Comparison of ENCODE assay signal across 11 mouse cellular contexts in the genomic region with DNA sequence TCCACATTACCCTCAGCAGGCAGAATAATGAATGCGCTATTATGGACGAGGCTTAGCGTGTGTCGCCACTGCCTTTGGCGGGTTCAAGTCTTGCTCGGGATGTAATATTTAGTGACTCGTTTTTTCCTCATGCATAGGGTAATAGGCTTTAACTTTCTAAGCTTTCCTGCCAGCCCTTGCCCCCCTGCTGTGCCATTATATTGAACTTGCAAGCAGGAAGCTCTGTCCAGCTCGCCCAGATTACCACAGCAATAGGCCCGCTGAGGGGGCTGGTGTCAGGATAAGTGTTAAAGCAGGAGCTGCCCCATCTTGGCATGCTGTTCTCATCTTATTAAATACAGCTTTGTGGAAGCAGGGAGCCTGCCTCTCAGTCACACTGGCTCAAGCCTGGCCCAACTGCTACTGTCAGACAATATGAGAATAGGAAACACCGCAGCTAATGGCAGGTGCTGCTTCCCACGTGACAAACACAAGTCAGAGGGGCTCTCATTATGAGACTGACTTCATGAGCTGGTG.
DNase-seq lines count a peak whose midpoint lies in the region; ATAC-seq and TF ChIP-seq lines count a peak whose summit lies in the region.
"Had no signal": no experiment of that assay in that cellular context is flagged by ENCODE, and none has a peak within 500 bp of the region (broad histone marks: within the 10 kb centered on the region; RNA-seq: fewer than 3 reads in every experiment).

No protein-coding gene starts in this region.

- TF ChIP-seq CTCF in ES-Bruce4 (IDR thresholded peaks at IDR 0.05; ENCODE audit: low read depth, low read length), result no peak
- no peak for TF ChIP-seq CTCF in brain, embryonic 14.5 days (IDR thresholded peaks at IDR 0.05; ENCODE audit: borderline replicate concordance, extremely low read depth, insufficient read depth, insufficient read length)
- TF ChIP-seq CTCF in forebrain, postnatal 0 days (IDR thresholded peaks at IDR 0.05; ENCODE audit: low read depth), result no peak

- 0 out of 2 replicates have a peak, but pooled peaks have one; percentile 4 for TF ChIP-seq EP300 in ES-Bruce4 (IDR thresholded peaks at IDR 0.05; ENCODE audit: insufficient read depth, low read depth, low read length)

- H3K9ac ChIP-seq in ES-Bruce4 (ENCODE audit: low read depth, poor library complexity, severe bottlenecking), result no peak overlapping the region
- no peak overlapping the region for H3K9ac ChIP-seq in forebrain, postnatal 0 days
- H3K9ac ChIP-seq in midbrain, embryonic 13.5 days (replicated peaks), result no peak overlapping the region
- H3K9ac ChIP-seq: heart, embryonic 12.5 days; kidney, embryonic 15.5 days; limb, embryonic 12.5 days had no signal

- H3K27ac ChIP-seq in ES-Bruce4 (ENCODE audit: insufficient read depth, low read length), result no peak overlapping the region
- no peak overlapping the region for H3K27ac ChIP-seq in forebrain, postnatal 0 days (ENCODE audit: low read depth, low read length)
- peak overlapping the region; percentile 16; the same call in 1 of the 2 replicates for H3K27ac ChIP-seq in midbrain, embryonic 13.5 days
- H3K27ac ChIP-seq: kidney, embryonic 15.5 days; limb, embryonic 12.5 days had no signal

- H3K4me1 ChIP-seq in ES-Bruce4 (ENCODE audit: control insufficient read depth, insufficient read depth, low read length), result no peaks in the 10 kb centered on the region
- H3K4me1 ChIP-seq in forebrain, postnatal 0 days (ENCODE audit: insufficient read depth), result 0 out of 2 replicates have a peak, but pooled peaks cover 3% of the 10 kb centered on the region
- H3K4me1 ChIP-seq in midbrain, embryonic 13.5 days (replicated peaks), result peaks cover 16% of the 10 kb centered on the region
- H3K4me1 ChIP-seq: heart, embryonic 12.5 days; kidney, embryonic 15.5 days had no signal

- ATAC-seq in forebrain, postnatal 0 days, result peak; percentile 76
- peak; percentile 95 for ATAC-seq in midbrain, embryonic 13.5 days

- TF ChIP-seq POLR2A in ES-Bruce4 (IDR thresholded peaks at IDR 0.05; ENCODE audit: insufficient read depth, low read length), result no peak
- no peak for TF ChIP-seq POLR2A in brain, embryonic 14.5 days (IDR thresholded peaks at IDR 0.05; ENCODE audit: borderline replicate concordance, extremely low read depth, insufficient read depth, insufficient read length, poor library complexity, severe bottlenecking)

- DNase-seq in brain, embryonic 14.5 days (ENCODE audit: low read depth), result peak; percentile 98
- peak; percentile 69 for DNase-seq in forebrain, postnatal 0 days
- DNase-seq in spleen, postnatal 14 days (ENCODE audit: low spot score in 2 of 2), result no peak
- DNase-seq in kidney, postnatal 4 days, result no peak
- DNase-seq in thymus, postnatal 10 days (ENCODE audit: low spot score in 2 of 2), result no peak
- DNase-seq in gastrocnemius, postnatal 4 days (ENCODE audit: low spot score in 2 of 2), result no peak

- no peaks in the 10 kb centered on the region for H3K27me3 ChIP-seq in ES-Bruce4 (ENCODE audit: control insufficient read depth, insufficient read depth, low read length, poor library complexity, severe bottlenecking)
- no peaks in the 10 kb centered on the region for H3K27me3 ChIP-seq in forebrain, postnatal 0 days (ENCODE audit: insufficient read depth, low read length)
- peaks cover 73% of the 10 kb centered on the region for H3K27me3 ChIP-seq in midbrain, embryonic 13.5 days
- H3K27me3 ChIP-seq: limb, embryonic 12.5 days had no signal

- 5% methylated on average over 11 of the region's 11 CpGs for WGBS in forebrain, postnatal 0 days
- WGBS in midbrain, embryonic 13.5 days, result 4% methylated on average over 11 of the region's 11 CpGs

- H3K4me3 ChIP-seq in ES-Bruce4 (ENCODE audit: low read depth, low read length), result no peak overlapping the region
- no peak overlapping the region for H3K4me3 ChIP-seq in forebrain, postnatal 0 days (ENCODE audit: low read depth, low read length)
- H3K4me3 ChIP-seq in midbrain, embryonic 13.5 days (replicated peaks), result no peak overlapping the region
- H3K4me3 ChIP-seq: heart, embryonic 12.5 days; kidney, embryonic 15.5 days; limb, embryonic 12.5 days had no signal

- H3K9me3 ChIP-seq in ES-Bruce4 (replicated peaks; ENCODE audit: control insufficient read depth, insufficient read depth, low read length, poor library complexity, severe bottlenecking), result no peaks in the 10 kb centered on the region
- H3K9me3 ChIP-seq in forebrain, postnatal 0 days (ENCODE audit: low read length), result no peaks in the 10 kb centered on the region
- no peaks in the 10 kb centered on the region for H3K9me3 ChIP-seq in midbrain, embryonic 13.5 days
- H3K9me3 ChIP-seq: heart, embryonic 12.5 days; kidney, embryonic 15.5 days; limb, embryonic 12.5 days had no signal

- no peak overlapping the region for H3K4me2 ChIP-seq in forebrain, postnatal 0 days (ENCODE audit: low read depth)
- H3K4me2 ChIP-seq in midbrain, embryonic 13.5 days (replicated peaks), result peak overlapping the region; percentile 7; the same call in 1 of the 2 replicates
- H3K4me2 ChIP-seq: heart, embryonic 12.5 days; kidney, embryonic 15.5 days; limb, embryonic 12.5 days had no signal

- no peaks in the 10 kb centered on the region for H3K36me3 ChIP-seq in ES-Bruce4 (ENCODE audit: control insufficient read depth, insufficient read depth, low read length, poor library complexity, severe bottlenecking)
- no peaks in the 10 kb centered on the region for H3K36me3 ChIP-seq in forebrain, postnatal 0 days (ENCODE audit: insufficient read depth)
- no peaks in the 10 kb centered on the region for H3K36me3 ChIP-seq in midbrain, embryonic 13.5 days
- H3K36me3 ChIP-seq: heart, embryonic 12.5 days; kidney, embryonic 15.5 days; limb, embryonic 12.5 days had no signal

Comparison
In these comparisons a context has a peak if more than half of its experiments do, and no peak if none do; other contexts are left out.
1. DNase-seq: peak in brain, embryonic 14.5 days (single experiment) and forebrain, postnatal 0 days (single experiment); none in spleen, postnatal 14 days (0 of 2), kidney, postnatal 4 days (0 of 2), thymus, postnatal 10 days (0 of 2) and gastrocnemius, postnatal 4 days (0 of 2).